Mouse (Mus musculus) CD4-positive, CD25-positive, alpha-beta regulatory T cell, adult 2 months (primary cell): ENCODE results near the gene Stac.

Source experiments
- DNase-seq: peaks from one replicate; pipeline ENCODE4 v3.0.0-alpha.2; 2012; ENCODE audit warnings: low read depth, low spot score

Gene Stac

GRCm38 (mm10) chr9:111515536-111515935, 174.6 kb downstream of the Stac start:
- no peak for DNase-seq

DNA sequence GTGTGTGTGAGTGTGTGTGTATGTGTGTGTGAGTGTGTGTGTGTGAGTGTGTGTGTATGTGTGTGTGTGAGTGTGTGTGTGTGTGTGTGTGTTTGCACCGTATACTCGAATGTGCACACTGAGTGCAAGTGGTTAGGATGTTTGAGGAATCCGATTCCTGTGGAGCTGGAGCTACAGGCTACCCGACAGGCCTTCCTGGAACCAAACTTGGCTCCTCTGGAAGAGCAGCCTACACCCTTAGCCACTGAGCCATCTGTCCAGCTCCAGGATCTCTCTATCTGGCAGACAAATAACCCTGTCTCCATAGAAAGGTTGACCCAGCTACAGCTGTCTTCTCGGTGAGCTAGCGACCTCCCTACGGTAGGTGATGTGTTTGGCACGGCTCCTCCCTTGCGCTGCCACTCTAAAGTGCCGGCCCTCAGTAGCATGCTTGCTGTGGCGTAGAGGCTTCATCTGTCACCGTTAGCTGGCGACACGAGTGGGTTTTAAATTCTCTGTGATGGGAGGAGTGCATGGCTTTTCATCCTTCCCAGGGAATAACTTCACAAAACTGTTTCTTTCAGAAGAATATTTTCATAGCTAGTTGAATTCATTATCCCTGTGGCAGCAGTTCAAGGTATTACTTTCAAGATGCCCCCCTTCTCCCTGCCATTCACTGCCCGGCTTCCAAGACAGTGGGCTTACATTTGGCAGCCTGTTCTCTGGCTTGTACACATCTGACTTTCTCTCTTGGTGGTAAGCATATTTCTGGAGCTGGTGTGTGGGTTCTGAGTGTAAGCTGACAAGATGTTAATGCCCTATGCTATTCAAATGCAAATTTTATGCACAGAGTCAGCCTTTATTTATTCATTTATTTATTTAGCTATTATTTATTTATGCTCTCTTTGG, 175.3 kb downstream of the Stac start:
- DNase-seq, result no peak
